Mouse (Mus musculus): ENCODE results near the gene Rnf224. TPM values are rescaled to one million over a fixed set of nuclear protein-coding genes. Genes with fewer than 3 reads are reported as not detected.
A peak's percentile ranks its signal among the peaks of the same experiment; 100 is the strongest.

The Rnf224 gene
- polyA plus RNA-seq, 2 experiments, result not detected

DNA sequence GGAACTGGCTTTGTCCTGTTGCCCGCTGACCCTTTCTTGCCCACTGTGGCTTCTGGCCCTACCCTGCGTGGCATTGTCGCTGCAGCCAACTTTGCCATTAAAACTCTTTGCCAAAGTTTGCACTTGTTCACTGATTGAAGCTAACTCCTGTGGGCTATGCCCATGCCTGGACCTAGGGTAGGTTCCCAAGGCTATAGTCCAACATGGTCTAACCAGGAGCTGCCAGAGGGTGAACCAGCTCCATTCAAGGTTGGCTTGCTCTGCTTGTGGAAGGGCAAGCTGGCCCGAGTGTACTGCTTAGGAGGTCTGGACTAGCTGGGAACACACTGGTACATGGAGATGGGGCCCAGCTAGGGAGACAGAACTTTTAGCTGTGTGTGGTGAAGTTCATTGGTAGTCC lies 7.6 kb upstream of the Rnf224 start:
- TF ChIP-seq CTCF (IDR thresholded peaks at IDR 0.05; ENCODE audit: low read depth) (no peak), EP300 (IDR thresholded peaks at IDR 0.05; ENCODE audit: low read depth) (no peak)
- no peak overlapping the region for H3K9ac ChIP-seq (replicated peaks)
- DNase-seq (ENCODE audit: low read depth in 3 of 3, low spot score in 3 of 3), result no peak
- no peak overlapping the region for H3K27ac ChIP-seq
- peaks cover 4 to 12% of the 10 kb centered on the region in 2 experiments for H3K4me1 ChIP-seq (replicated peaks; ENCODE audit: control insufficient read depth in 2 of 2, insufficient read depth in 2 of 2, low read length in 1 of 2)
- no peaks in the 10 kb centered on the region; the same call in 1 of the 2 replicates for H3K36me3 ChIP-seq (replicated peaks; ENCODE audit: control insufficient read depth, insufficient read depth, low read depth)
- H3K9me3 ChIP-seq (ENCODE audit: control insufficient read depth, low read length), result no peaks in the 10 kb centered on the region
- H3K4me3 ChIP-seq (ENCODE audit: insufficient read depth in 1 of 2, low read depth in 2 of 2, low read length in 2 of 2), result no peak overlapping the region
- WGBS (ENCODE audit: insufficient replicate concordance), result 79% methylated on average over 4 of the region's 4 CpGs
- H3K4me2 ChIP-seq (ENCODE audit: low read depth), result no peak overlapping the region
- ATAC-seq (ENCODE audit: insufficient read depth), result no peak
- peaks cover 22% of the 10 kb centered on the region for H3K27me3 ChIP-seq (ENCODE audit: control insufficient read depth, insufficient read depth, low read length)

DNA sequence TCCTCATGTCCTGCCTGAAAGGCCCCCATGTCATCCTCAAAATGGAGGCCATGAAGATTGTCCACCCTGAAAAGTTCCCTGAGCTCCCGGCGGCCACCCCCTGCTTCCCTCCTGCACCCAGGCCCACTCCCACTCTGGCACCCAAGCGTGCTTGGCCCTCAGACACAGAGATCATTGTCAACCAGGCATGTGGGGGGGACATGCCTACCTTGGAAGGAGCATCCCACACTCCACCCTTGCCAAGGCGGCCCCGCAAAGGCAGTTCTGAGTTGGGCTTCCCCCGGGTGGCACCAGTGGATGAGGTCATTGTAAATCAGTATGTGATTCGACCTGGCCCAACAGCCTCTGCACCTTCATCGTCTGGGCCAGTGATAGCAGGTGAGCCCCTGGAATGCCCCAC lies 6.8 kb upstream of the Rnf224 start:
- no peak overlapping the region for H3K27ac ChIP-seq
- H3K9ac ChIP-seq (replicated peaks), result no peak overlapping the region
- H3K27me3 ChIP-seq (ENCODE audit: control insufficient read depth, insufficient read depth, low read length), result peaks cover 22% of the 10 kb centered on the region
- H3K4me2 ChIP-seq (ENCODE audit: low read depth), result no peak overlapping the region
- TF ChIP-seq EP300 (IDR thresholded peaks at IDR 0.05; ENCODE audit: low read depth) (no peak), CTCF (IDR thresholded peaks at IDR 0.05; ENCODE audit: low read depth) (no peak)
- DNase-seq (ENCODE audit: low read depth in 3 of 3, low spot score in 3 of 3) (no peak), ATAC-seq (ENCODE audit: insufficient read depth) (no peak)
- 67% methylated on average over 8 of the region's 8 CpGs for WGBS (ENCODE audit: insufficient replicate concordance)
- H3K36me3 ChIP-seq (replicated peaks; ENCODE audit: control insufficient read depth, insufficient read depth, low read depth), result no peaks in the 10 kb centered on the region
- no peak overlapping the region for H3K4me3 ChIP-seq (ENCODE audit: insufficient read depth in 1 of 2, low read depth in 2 of 2, low read length in 2 of 2)
- peaks cover 4 to 12% of the 10 kb centered on the region in 2 experiments for H3K4me1 ChIP-seq (replicated peaks; ENCODE audit: control insufficient read depth in 2 of 2, insufficient read depth in 2 of 2, low read length in 1 of 2)
- H3K9me3 ChIP-seq (ENCODE audit: control insufficient read depth, low read length), result no peaks in the 10 kb centered on the region

DNA sequence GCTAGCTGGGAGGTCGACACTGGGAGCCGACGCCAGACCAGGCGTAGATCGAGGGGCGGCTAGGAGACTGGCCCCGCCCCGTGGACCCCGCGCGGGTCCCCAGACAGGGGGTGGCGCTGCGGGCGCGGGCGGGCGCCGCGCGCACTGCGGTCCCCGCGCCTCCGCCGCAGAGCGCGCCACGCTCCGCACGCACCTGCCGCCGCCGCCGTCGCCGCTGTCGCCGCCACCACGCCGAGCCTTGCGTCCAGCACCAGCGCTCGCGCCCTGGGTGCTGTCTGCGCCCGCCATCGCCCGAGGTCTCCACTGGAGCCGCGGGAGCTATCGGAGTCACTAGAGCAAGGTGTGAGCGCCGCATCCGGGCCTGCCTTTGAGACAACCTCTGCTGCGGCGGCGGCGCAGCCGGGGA lies 5.5 kb upstream of the Rnf224 start, which contains the start of the genes Rnf208 and Cysrt1:
TSS of gene Rnf208 (plus strand) at position 155 of the 406 bp plus-strand sequence.
TSS of gene Cysrt1 (minus strand) at position 352 of the 406 bp plus-strand sequence.
- Histone ChIP-seq H3K27ac (no peak within 1 kb of the TSS), H3K9ac (replicated peaks) (no peak within 1 kb of the TSS; the same call in 1 of the 2 replicates), H3K4me3 (ENCODE audit: insufficient read depth in 1 of 2, low read depth in 2 of 2, low read length in 2 of 2) (peak within 1 kb of the TSS; percentile 49 to 57), H3K4me1 (replicated peaks; ENCODE audit: control insufficient read depth in 2 of 2, insufficient read depth in 2 of 2, low read length in 1 of 2) (peaks cover 4 to 12% of the 10 kb centered on the region in 2 experiments), H3K4me2 (ENCODE audit: low read depth) (peak within 1 kb of the TSS; percentile 75), H3K36me3 (replicated peaks; ENCODE audit: control insufficient read depth, insufficient read depth, low read depth) (no peaks in the 10 kb centered on the region), H3K9me3 (ENCODE audit: control insufficient read depth, low read length) (no peaks in the 10 kb centered on the region), H3K27me3 (ENCODE audit: control insufficient read depth, insufficient read depth, low read length) (peaks cover 22% of the 10 kb centered on the region)
- ATAC-seq (ENCODE audit: insufficient read depth) (no peak), DNase-seq (ENCODE audit: low read depth in 3 of 3, low spot score in 3 of 3) (no peak)
- TF ChIP-seq CTCF (IDR thresholded peaks at IDR 0.05; ENCODE audit: low read depth) (no peak), EP300 (IDR thresholded peaks at IDR 0.05; ENCODE audit: low read depth) (no peak)
- under 1% methylated on average over 59 of the region's 59 CpGs for WGBS (ENCODE audit: insufficient replicate concordance)

DNA sequence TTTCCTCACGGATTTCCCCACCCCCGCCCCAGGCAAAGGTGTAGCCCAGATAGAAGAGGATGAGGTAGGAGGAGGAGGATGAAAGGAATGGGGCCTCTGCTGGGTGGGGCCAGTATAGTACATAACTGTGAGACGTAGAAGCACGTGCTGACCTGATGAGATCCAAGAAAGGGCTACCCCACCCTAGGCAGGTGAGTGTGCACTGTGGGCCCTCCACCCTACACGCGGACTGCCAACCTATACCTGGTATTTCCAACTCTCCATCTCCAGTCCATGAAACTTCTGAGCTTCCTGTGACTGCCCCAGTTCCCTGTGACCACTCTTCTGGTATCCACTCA lies 4.8 kb upstream of the Rnf224 start:
- H3K36me3 ChIP-seq (replicated peaks; ENCODE audit: control insufficient read depth, insufficient read depth, low read depth), result no peaks in the 10 kb centered on the region
- H3K4me2 ChIP-seq (ENCODE audit: low read depth), result peak overlapping the region; percentile 75
- ATAC-seq (ENCODE audit: insufficient read depth) (peak; percentile 27; the same call in 1 of the 2 replicates), DNase-seq (ENCODE audit: low read depth in 3 of 3, low spot score in 3 of 3) (no peak)
- 13% methylated on average over 6 of the region's 6 CpGs for WGBS (ENCODE audit: insufficient replicate concordance)
- no peak overlapping the region for H3K9ac ChIP-seq (replicated peaks)
- peaks cover 4 to 17% of the 10 kb centered on the region in 2 experiments for H3K4me1 ChIP-seq (replicated peaks; ENCODE audit: control insufficient read depth in 2 of 2, insufficient read depth in 2 of 2, low read length in 1 of 2)
- no peak overlapping the region for H3K27ac ChIP-seq
- no peak for TF ChIP-seq CTCF (IDR thresholded peaks at IDR 0.05; ENCODE audit: low read depth)
- no peak for TF ChIP-seq EP300 (IDR thresholded peaks at IDR 0.05; ENCODE audit: low read depth)
- H3K4me3 ChIP-seq (ENCODE audit: insufficient read depth in 1 of 2, low read depth in 2 of 2, low read length in 2 of 2), result peak overlapping the region; percentile 46 to 57; a peak in 3 of 4 replicates
- H3K27me3 ChIP-seq (ENCODE audit: control insufficient read depth, insufficient read depth, low read length), result peaks cover 22% of the 10 kb centered on the region
- no peaks in the 10 kb centered on the region for H3K9me3 ChIP-seq (ENCODE audit: control insufficient read depth, low read length)

DNA sequence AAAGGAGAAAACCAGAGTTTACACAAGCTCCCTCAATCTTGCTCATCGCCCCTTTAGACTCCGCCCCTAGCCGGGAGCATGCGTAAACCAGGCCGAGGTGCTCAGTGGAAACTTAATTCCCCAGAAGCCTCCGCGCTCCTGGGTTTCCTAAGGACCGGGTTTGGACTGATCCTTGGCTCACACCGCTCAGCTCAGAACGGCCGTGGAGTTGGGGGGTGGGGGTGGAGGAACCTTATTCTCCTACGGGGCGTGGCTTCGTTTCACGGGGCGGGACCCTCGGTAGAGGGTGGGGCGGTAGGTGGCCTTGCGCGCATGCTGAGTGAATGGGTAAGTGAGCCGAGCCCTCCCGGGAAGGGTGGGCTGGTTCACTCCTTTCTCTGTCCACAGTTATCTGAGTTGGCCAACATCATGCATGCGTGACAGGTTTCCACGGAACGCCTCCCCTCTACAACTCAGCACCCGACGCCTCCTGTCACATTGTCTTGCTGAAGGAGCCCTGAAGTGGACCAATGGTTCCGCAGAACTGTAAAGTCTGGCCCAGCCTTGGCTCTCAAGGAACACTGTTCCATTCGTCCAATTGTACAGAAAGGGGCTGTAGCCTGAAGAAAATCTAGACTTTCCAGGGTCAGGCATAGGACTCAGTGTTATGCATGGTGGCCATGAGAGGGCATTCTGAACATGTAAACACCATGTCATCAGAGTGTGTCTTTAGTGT lies 4.3 kb upstream of the Rnf224 start:
- Histone ChIP-seq H3K9ac (replicated peaks) (peak overlapping the region; percentile 32), H3K4me3 (ENCODE audit: insufficient read depth in 1 of 2, low read depth in 2 of 2, low read length in 2 of 2) (peak overlapping the region; percentile 49 to 57), H3K9me3 (ENCODE audit: control insufficient read depth, low read length) (no peaks in the 10 kb centered on the region), H3K36me3 (replicated peaks; ENCODE audit: control insufficient read depth, insufficient read depth, low read depth) (no peaks in the 10 kb centered on the region), H3K27ac (no peak overlapping the region), H3K27me3 (ENCODE audit: control insufficient read depth, insufficient read depth, low read length) (peaks cover 22% of the 10 kb centered on the region), H3K4me2 (ENCODE audit: low read depth) (peak overlapping the region; percentile 75), H3K4me1 (replicated peaks; ENCODE audit: control insufficient read depth in 2 of 2, insufficient read depth in 2 of 2, low read length in 1 of 2) (peaks cover 4 to 17% of the 10 kb centered on the region in 2 experiments)
- WGBS (ENCODE audit: insufficient replicate concordance), result 2% methylated on average over 29 of the region's 29 CpGs
- peak; percentile 76 for ATAC-seq (ENCODE audit: insufficient read depth)
- TF ChIP-seq EP300 (IDR thresholded peaks at IDR 0.05; ENCODE audit: low read depth) (no peak), CTCF (IDR thresholded peaks at IDR 0.05; ENCODE audit: low read depth) (no peak)
- peak; percentile 45 to 52 (median 47) for DNase-seq (ENCODE audit: low read depth in 3 of 3, low spot score in 3 of 3)

Measured in liver, embryonic 14.5 days (tissue).